ENCODE assay signal across 27 mouse cellular contexts in genomic region chr10:91164491-91164890, GRCm38 (mm10). TPM values are rescaled to one million over a fixed set of nuclear protein-coding genes. Genes with fewer than 3 reads are reported as not detected.
DNase-seq lines count a peak whose midpoint lies in the region; ATAC-seq and TF ChIP-seq lines count a peak whose summit lies in the region.
"Had no signal": no experiment of that assay in that cellular context is flagged by ENCODE, and none has a peak within 500 bp of the region (broad histone marks: within the 10 kb centered on the region; RNA-seq: fewer than 3 reads in every experiment).

No protein-coding gene starts in this region.

- H3K9me3 ChIP-seq in heart, embryonic 10.5 days, result no peaks in the 10 kb centered on the region
- H3K9me3 ChIP-seq in forebrain, postnatal 0 days (ENCODE audit: low read length), result no peaks in the 10 kb centered on the region
- H3K9me3 ChIP-seq: embryonic facial prominence, embryonic 12.5 days; embryonic facial prominence, embryonic 15.5 days; hindbrain, embryonic 10.5 days; hindbrain, embryonic 13.5 days; intestine, embryonic 15.5 days had no signal

- 85% methylated on average over 3 of the region's 3 CpGs for WGBS in heart, embryonic 10.5 days
- 89% methylated on average over 3 of the region's 3 CpGs for WGBS in macrophage (ENCODE audit: missing documents)
- 84% methylated on average over 3 of the region's 3 CpGs for WGBS in forebrain, postnatal 0 days

- H3K4me2 ChIP-seq in forebrain, postnatal 0 days (ENCODE audit: low read depth), result no peak overlapping the region
- H3K4me2 ChIP-seq: embryonic facial prominence, embryonic 12.5 days; embryonic facial prominence, embryonic 15.5 days; heart, embryonic 11.5 days; hindbrain, embryonic 13.5 days; intestine, embryonic 15.5 days had no signal

- peaks cover 100% of the 10 kb centered on the region for H3K79me2 ChIP-seq in macrophage (ENCODE audit: inconsistent target)

- no peak for TF ChIP-seq CTCF in forebrain, postnatal 0 days (IDR thresholded peaks at IDR 0.05; ENCODE audit: low read depth)

- intact Hi-C loops in heart, postnatal 10 days (cut with DNase I), result no loop called here

- H3K9ac ChIP-seq in forebrain, postnatal 0 days, result no peak overlapping the region
- H3K9ac ChIP-seq: embryonic facial prominence, embryonic 12.5 days; embryonic facial prominence, embryonic 15.5 days; hindbrain, embryonic 13.5 days; intestine, embryonic 15.5 days had no signal

- peaks cover 18% of the 10 kb centered on the region; the same call in 1 of the 2 replicates for H3K4me1 ChIP-seq in heart, embryonic 10.5 days
- no peaks in the 10 kb centered on the region; the same call in 1 of the 2 replicates for H3K4me1 ChIP-seq in forebrain, postnatal 0 days (ENCODE audit: insufficient read depth)

- no peak overlapping the region for H3K27ac ChIP-seq in heart, embryonic 10.5 days
- 0 out of 2 replicates have a peak overlapping the region, but pooled peaks have one; percentile 12 for H3K27ac ChIP-seq in macrophage
- no peak overlapping the region for H3K27ac ChIP-seq in forebrain, postnatal 0 days (ENCODE audit: low read depth, low read length)
- H3K27ac ChIP-seq: embryonic facial prominence, embryonic 12.5 days; embryonic facial prominence, embryonic 15.5 days; hindbrain, embryonic 10.5 days; hindbrain, embryonic 13.5 days; intestine, embryonic 15.5 days had no signal

- ATAC-seq in forebrain, postnatal 0 days, result no peak
- ATAC-seq: activated CD4-positive, CD25-positive, alpha-beta regulatory T cell, adult 4 months; CD4-positive, CD25-positive, alpha-beta regulatory T cell, adult 4 months; forebrain, embryonic 14.5 days; hindbrain, embryonic 16.5 days; intestine, embryonic 15.5 days had no signal

- H3K4me3 ChIP-seq in heart, embryonic 10.5 days, result no peak overlapping the region
- H3K4me3 ChIP-seq in macrophage (ENCODE audit: inconsistent target), result no peak overlapping the region
- H3K4me3 ChIP-seq in forebrain, postnatal 0 days (ENCODE audit: low read depth, low read length), result no peak overlapping the region
- H3K4me3 ChIP-seq: embryonic facial prominence, embryonic 12.5 days; embryonic facial prominence, embryonic 15.5 days; hindbrain, embryonic 10.5 days; hindbrain, embryonic 13.5 days; intestine, embryonic 15.5 days had no signal

- H3K36me3 ChIP-seq in heart, embryonic 10.5 days, result peaks cover 73% of the 10 kb centered on the region
- H3K36me3 ChIP-seq in macrophage (ENCODE audit: inconsistent target), result peaks cover 28% of the 10 kb centered on the region; the same call in 1 of the 2 replicates
- peaks cover 43% of the 10 kb centered on the region for H3K36me3 ChIP-seq in forebrain, postnatal 0 days (ENCODE audit: insufficient read depth)

- H3K27me3 ChIP-seq in heart, embryonic 10.5 days (ENCODE audit: insufficient read depth, poor library complexity, severe bottlenecking), result no peaks in the 10 kb centered on the region
- H3K27me3 ChIP-seq in forebrain, postnatal 0 days (ENCODE audit: insufficient read depth, low read length), result no peaks in the 10 kb centered on the region
- H3K27me3 ChIP-seq: embryonic facial prominence, embryonic 12.5 days; embryonic facial prominence, embryonic 15.5 days; hindbrain, embryonic 13.5 days; intestine, embryonic 15.5 days had no signal

- DNase-seq in gastrocnemius, adult 8-10 months (ENCODE audit: low spot score in 2 of 2), result peak; percentile 31 to 57
- DNase-seq in gastrocnemius, postnatal 4 days (ENCODE audit: low spot score in 2 of 2), result no peak
- peak; percentile 20 for DNase-seq in heart, embryonic 10.5 days (ENCODE audit: low spot score)
- no peak for DNase-seq in heart, postnatal 10 days
- peak; percentile 39 for DNase-seq in adipocyte (ENCODE audit: low spot score)
- no peak for DNase-seq in right cerebral cortex, postnatal 14 days
- no peak for DNase-seq in forebrain, postnatal 0 days
- DNase-seq: adrenal gland, postnatal 10 days; adrenal gland, postnatal 36 days; cerebellum, adult 11 months; cerebellum, adult 2 months; cerebellum, adult 9-11 months; cerebellum, postnatal 25 days; heart, adult 18-20 months; heart, postnatal 36 days; kidney, adult 11 months had no signal

RNA-seq across cellular contexts. Expression of gene Tmpo, which starts 16.6 kb away (rescaled TPM):
- 10 to 100 TPM; 47.8 to 71.6 (median 53.8) TPM for total RNA-seq in gastrocnemius, adult 8-10 months (2022)
- total RNA-seq in gastrocnemius, postnatal 4 days (2021), result 100 to 1,000 TPM; 170 to 177 TPM
- 142 and 192 TPM in 2 replicates for polyA plus RNA-seq in heart, embryonic 10.5 days (2016; fragmentation: Nextera tagmentation; extraction: Ambion mirVana)
- total RNA-seq in heart, postnatal 10 days (2021), result 100 to 1,000 TPM in 1 of 2 experiments, 10 to 100 TPM in 1; 99.0 to 107 TPM
- total RNA-seq in macrophage (2018; cell fraction: chromatin; rRNA removed), result 100 to 1,000 TPM in 18 of 26 experiments, 10 to 100 TPM in 8; 67.3 to 260 (median 119) TPM
- total RNA-seq in macrophage (2018; cell fraction: cytosol; rRNA removed), result 10 to 100 TPM; 22.0 to 43.2 (median 33.7) TPM
- 100 to 1,000 TPM in 8 of 26 experiments, 10 to 100 TPM in 18; 44.5 to 242 (median 80.1) TPM for total RNA-seq in macrophage (2018; cell fraction: nucleus; rRNA removed)
- polyA plus RNA-seq in macrophage (2018), result 30.4 to 57.8 TPM (median 34.2 TPM) in 3 replicates
- 126 and 149 TPM in 2 replicates for total RNA-seq in forebrain, postnatal 0 days (2014; rRNA removed)
- polyA plus RNA-seq in forebrain, postnatal 0 days (2015; fragmentation: Nextera tagmentation; extraction: Ambion mirVana), result 61.3 and 62.8 TPM in 2 replicates

RNA-seq across cellular contexts. Expression of gene Slc25a3, which starts 40.6 kb away (rescaled TPM):
- total RNA-seq in gastrocnemius, adult 8-10 months (2022), result 1,000 to 10,000 TPM; 1,088 to 1,186 (median 1,135) TPM
- total RNA-seq in gastrocnemius, postnatal 4 days (2021), result 100 to 1,000 TPM; 743 to 774 TPM
- polyA plus RNA-seq in heart, embryonic 10.5 days (2016; fragmentation: Nextera tagmentation; extraction: Ambion mirVana), result 602 and 803 TPM in 2 replicates
- total RNA-seq in heart, postnatal 10 days (2021), result 1,000 to 10,000 TPM; 2,219 to 2,275 TPM
- total RNA-seq in macrophage (2018; cell fraction: chromatin; rRNA removed), result 100 to 1,000 TPM; 197 to 929 (median 501) TPM
- 100 to 1,000 TPM; 285 to 427 (median 348) TPM for total RNA-seq in macrophage (2018; cell fraction: cytosol; rRNA removed)
- 100 to 1,000 TPM; 295 to 757 (median 468) TPM for total RNA-seq in macrophage (2018; cell fraction: nucleus; rRNA removed)
- polyA plus RNA-seq in macrophage (2018), result 239 to 473 TPM (median 381 TPM) in 3 replicates
- total RNA-seq in forebrain, postnatal 0 days (2014; rRNA removed), result 321 and 336 TPM in 2 replicates
- 529 and 607 TPM in 2 replicates for polyA plus RNA-seq in forebrain, postnatal 0 days (2015; fragmentation: Nextera tagmentation; extraction: Ambion mirVana)

Comparison
In these comparisons a context has a peak if more than half of its experiments do, and no peak if none do; other contexts are left out.
1. DNase-seq: peak in gastrocnemius, adult 8-10 months (2 of 2), heart, embryonic 10.5 days (single experiment) and adipocyte (single experiment); none in gastrocnemius, postnatal 4 days (0 of 2), heart, postnatal 10 days (0 of 2), right cerebral cortex, postnatal 14 days (single experiment) and forebrain, postnatal 0 days (single experiment).